Mouse (Mus musculus) retina, adult 2 months (tissue): ENCODE results near the gene Olfr1469.
"Not testable (repeated sequence)": the region's sequence is repeated elsewhere in the genome, so short reads cannot be mapped to it uniquely, and the experiment has no call there.

Source experiments
- DNase-seq: peaks from one replicate; pipeline ENCODE4 v3.0.0-alpha.2; 2012; ENCODE audit warnings: low read depth, low spot score

Gene Olfr1469

GRCm38 (mm10) chr19:13407549-13407948 is at the start of gene Olfr1469:
Gene Olfr1469 (plus strand): TSS chr19:13407849.
- DNase-seq = no peak

- no peak for DNase-seq
Measured at GRCm38 (mm10) chr19:13361936-13362335, 45.7 kb upstream of the Olfr1469 start, which contains the start of gene Olfr1467. Gene Olfr1467 (plus strand): TSS chr19:13362236.

GRCm38 (mm10) chr19:13443109-13443508 is 35.5 kb downstream of the Olfr1469 start, which contains the start of gene Olfr1471:
Gene Olfr1471 (plus strand): TSS chr19:13443409.
- not testable (repeated sequence) for DNase-seq

- no peak for DNase-seq
Measured at GRCm38 (mm10) chr19:13455986-13456385, 48.3 kb downstream of the Olfr1469 start, which contains the start of gene Olfr1472. Gene Olfr1472 (minus strand): TSS chr19:13456086.
